Mouse (Mus musculus): Measurements from ENCODE around the gene Mdn1.

Gene Mdn1

DNA sequence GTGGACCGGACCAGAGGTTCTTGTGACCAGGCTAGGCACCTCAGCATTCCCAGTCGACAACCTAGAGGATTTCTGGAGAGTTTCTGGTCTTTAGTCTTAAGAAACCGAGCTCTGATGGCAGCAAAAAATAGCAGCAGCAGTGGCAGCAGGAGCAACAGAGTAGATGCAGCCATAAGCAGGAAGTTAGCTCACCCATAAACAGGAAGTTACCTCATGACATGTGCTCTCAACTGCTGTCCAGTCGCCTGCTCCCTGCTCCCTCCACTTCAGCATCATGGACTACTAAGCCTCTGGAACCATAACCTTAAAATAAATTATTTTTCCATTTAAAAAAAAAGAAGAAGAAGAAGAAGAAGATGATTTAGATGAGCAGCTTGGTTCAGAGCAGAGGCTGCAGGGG, 132.1 kb downstream of the Mdn1 start:
- no peak for DNase-seq

GRCm38 (mm10) chr4:32798976-32799375, 142.1 kb downstream of the Mdn1 start:
- no peak for DNase-seq

DNA sequence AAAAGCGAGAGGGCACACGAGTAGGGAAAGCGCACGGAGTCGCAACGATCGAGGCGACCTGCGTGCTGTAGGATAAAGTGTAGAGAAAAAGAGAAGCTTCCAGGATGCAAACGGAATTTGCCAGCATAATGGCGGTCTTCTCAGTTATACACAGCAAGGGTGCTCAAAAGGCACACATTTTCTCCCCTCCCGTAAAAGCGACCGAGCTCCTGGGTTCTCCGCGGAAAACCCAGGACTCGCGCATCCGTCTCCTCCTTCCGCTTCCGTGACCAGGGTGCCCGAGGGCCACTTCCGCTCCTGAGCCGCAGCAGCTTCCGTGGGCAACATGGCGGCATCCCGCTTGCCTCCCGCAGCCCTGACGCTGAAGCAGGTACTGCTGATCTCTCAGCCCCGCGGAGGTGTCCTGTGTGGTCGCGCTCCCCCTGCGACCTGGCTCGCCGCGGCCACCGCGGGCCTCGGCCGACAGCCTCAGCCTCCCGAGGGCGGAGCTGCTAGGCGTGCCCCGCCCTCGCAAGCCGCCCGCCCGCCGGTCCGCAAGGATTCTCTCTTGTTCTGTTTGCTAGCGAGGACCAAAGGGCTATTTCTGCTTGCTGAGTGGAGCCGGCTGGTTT, 143.2 kb downstream of the Mdn1 start, which contains the start of gene Lyrm2:
Gene Lyrm2 (plus strand): TSS at position 288 of the 611 bp plus-strand sequence.
- DNase-seq = peak; percentile 85 to 86

GRCm38 (mm10) chr4:32800577-32801170, 143.8 kb downstream of the Mdn1 start:
- DNase-seq = no peak

- DNase-seq = no peak
Observed at GRCm38 (mm10) chr4:32817478-32817877, 160.6 kb downstream of the Mdn1 start.

DNA sequence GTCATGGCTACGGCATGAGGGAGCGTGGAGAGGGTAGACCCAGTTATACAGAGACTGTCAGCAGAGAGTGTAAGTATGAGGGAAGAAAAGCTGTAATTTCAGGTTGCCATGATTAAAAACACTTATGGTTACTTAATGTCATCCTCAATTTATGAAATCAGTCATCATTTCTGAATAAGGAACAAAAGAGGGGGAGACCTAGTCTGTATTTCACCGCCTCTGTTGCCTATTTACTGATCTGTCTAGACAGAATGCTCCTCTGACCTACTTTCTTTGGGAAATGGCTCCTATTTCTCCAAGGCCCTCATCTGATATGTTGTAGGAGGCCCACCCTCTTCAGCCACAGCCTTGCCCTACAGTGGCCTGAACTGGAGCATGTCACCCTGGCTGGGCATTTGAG, 163.8 kb downstream of the Mdn1 start:
- no peak for DNase-seq

- peak; percentile 46 to 49 for DNase-seq
Observed at GRCm38 (mm10) chr4:32824254-32824653, 167.3 kb downstream of the Mdn1 start.

Data from cerebellum, adult 18-20 months (tissue).